Mouse (Mus musculus) cortical plate, adult 2 months (tissue): ENCODE measurements at regions not wholly inside any gene's neighbourhood (a gene's known extent, or its start where the extent isn't known, plus 50 kb on each side); places are given as distances from the start of the nearest gene placed in this dataset.

ENCODE experiments used
- H3K27ac ChIP-seq: fragments of 200-500 bp; 2 replicates; pipeline ENCODE4 v1.5.1; 2012; ENCODE audit warnings: low read length, control low read depth, inconsistent platforms; ENCODE audit not compliant: insufficient read depth
- H3K4me1 ChIP-seq: fragments of 200-500 bp; 2 replicates; pipeline ENCODE4 v1.6.1; 2011; ENCODE audit warnings: low read length; ENCODE audit not compliant: control insufficient read depth, insufficient read depth
- H3K4me3 ChIP-seq: fragments of 200-500 bp; 2 replicates; pipeline ENCODE4 v1.5.1; 2011; ENCODE audit warnings: mild to moderate bottlenecking, low read length, control low read depth; ENCODE audit not compliant: insufficient read depth
- CTCF ChIP-seq: fragments of 200-500 bp; IDR thresholded peaks from 2 replicates; pipeline ENCODE4 v1.5.1; 2011; ENCODE audit warnings: mild to moderate bottlenecking, control low read depth, low read length; ENCODE audit not compliant: insufficient read depth; ENCODE audit errors: extremely low read depth
- POLR2A ChIP-seq: fragments of 200-500 bp; IDR thresholded peaks from 2 replicates; pipeline ENCODE4 v1.6.1; 2011; ENCODE audit warnings: mild to moderate bottlenecking, low read length, control low read depth; ENCODE audit not compliant: insufficient read depth; ENCODE audit errors: extremely low read depth

DNA sequence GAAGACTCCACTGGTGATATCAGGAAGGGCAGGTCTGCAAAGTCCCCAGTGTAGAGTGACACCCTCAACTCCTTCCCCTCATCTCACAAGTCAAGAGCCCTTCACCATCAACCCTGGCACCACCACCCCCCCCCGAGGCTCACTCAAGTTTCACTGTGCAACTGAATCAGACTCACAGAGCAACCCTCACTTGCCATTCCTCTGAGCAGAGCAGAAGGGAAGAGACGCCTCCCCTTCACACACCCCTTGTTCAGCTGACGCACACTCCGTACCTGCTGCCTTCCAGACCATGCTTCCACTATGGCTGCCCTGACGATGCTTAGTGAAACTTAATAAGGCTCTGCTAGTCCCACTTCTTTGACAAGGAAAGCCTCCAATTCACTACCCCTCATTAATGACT, 174.4 kb upstream of the Irf2bp2 start:
- H3K4me3 ChIP-seq, result no peak overlapping the region
- no peaks in the 10 kb centered on the region for H3K4me1 ChIP-seq
- TF ChIP-seq POLR2A (no peak), CTCF (no peak)
- H3K27ac ChIP-seq, result no peak overlapping the region

DNA sequence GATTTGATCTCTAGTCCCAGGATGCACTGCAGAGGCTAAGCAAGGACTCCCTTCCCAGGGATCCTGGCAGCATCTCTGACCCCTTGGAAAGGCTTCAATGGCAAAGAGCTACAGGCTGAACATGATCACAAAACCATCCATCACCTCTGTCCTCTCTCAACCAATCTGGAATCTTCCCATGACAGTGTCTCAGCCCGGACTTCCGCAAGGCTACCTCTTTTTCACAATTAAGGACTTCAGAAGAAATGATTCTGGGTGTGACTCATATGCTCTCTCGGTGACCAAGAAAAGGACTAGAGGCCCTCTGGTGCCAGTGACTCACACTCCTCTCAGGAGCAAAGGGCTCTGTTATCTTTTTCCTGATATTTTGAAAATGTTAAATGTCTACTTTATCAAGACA, 173.6 kb upstream of the Irf2bp2 start:
- H3K4me3 ChIP-seq, result no peak overlapping the region
- TF ChIP-seq CTCF, result no peak
- no peak for TF ChIP-seq POLR2A
- H3K27ac ChIP-seq, result no peak overlapping the region
- H3K4me1 ChIP-seq, result no peaks in the 10 kb centered on the region

DNA sequence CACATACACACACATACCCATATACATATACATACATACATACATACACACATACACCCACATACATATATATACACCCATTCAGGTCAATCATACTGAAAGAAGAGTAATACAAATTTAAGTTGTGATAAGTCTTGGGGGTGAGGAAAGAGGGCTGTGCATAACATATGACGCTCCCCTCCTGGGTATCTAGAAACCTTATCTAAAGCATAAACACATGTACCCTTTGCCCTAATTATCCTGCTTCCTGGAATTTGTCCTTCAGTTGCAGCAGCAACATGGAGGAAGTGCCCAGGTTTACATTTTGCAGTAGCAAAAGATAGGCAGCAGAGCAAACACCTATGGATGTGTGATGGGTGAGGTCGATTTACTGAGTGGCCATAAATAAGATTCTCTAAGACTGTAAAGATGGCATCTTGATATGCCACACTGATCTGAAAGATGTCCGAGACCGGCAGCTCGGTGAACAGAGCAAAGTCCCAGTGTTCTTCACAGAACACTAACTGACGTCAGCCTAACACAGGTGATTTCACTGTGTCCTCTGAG, 172.0 kb upstream of the Irf2bp2 start:
- H3K4me3 ChIP-seq, result no peak overlapping the region
- TF ChIP-seq CTCF (no peak), POLR2A (no peak)
- no peaks in the 10 kb centered on the region for H3K4me1 ChIP-seq
- H3K27ac ChIP-seq, result no peak overlapping the region

DNA sequence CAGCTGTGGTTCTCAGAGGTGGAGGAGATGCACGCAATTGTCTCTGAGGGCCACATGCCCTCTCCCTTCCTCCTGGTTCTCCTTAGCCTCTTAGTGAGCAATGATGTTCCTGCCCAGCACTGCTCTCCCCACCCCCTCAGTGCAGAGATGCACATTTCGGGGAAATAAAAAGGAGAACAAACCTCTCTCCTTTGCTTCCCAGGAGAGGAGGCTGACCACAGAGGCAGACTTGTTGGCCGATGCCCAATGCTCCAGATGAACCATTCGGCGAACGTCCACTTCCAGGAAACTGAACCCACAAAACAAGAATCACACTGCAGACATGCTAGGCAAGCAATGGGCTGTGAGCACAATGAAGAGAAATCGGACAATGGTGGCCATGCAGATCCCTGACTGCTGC, 169.8 kb upstream of the Irf2bp2 start:
- Histone ChIP-seq H3K4me1 (peaks cover 1% of the 10 kb centered on the region; the same call in 1 of the 2 replicates), H3K4me3 (no peak overlapping the region), H3K27ac (no peak overlapping the region)
- no peak for TF ChIP-seq POLR2A
- TF ChIP-seq CTCF, result no peak

DNA sequence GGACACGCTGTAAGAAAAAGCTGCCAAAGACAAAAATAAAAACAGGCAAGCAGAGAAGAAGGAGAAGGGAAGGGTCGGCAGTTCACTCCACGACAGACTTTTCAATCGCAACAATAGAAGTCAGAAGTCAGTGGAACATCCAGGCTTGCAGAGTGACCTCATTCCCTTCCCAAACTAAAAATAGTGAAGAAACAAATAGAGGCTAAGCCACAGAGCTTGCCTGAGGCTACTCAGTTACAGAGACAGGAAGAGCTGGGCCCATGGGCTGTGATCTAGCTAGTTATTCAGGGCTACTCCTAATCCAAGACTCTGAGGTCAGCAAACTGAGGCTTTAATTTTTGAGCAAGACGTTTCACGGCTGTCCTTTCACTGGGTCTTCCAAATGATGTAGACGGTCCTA, 165.9 kb upstream of the Irf2bp2 start:
- Histone ChIP-seq H3K27ac (no peak overlapping the region), H3K4me3 (no peak overlapping the region), H3K4me1 (peaks cover 5% of the 10 kb centered on the region)
- TF ChIP-seq POLR2A (no peak), CTCF (no peak)

DNA sequence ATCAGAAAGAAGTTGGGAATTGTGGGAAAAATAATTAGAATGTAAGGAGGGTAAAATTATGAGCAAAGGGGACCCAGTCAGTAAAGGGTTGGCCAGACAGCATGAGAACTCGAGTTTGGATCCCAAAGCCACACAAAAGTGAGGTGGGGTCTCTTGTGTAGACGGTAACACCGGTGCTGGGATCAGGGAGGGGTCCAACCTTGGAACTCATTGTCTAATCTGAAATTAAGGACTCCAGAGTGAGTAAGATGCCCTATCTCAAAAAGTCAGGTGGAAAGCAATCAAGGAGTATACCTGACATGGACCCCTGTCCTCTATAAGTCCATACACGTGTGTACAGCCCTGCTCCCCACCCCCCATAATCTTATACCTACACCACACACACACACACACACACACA, 165.2 kb upstream of the Irf2bp2 start:
- Histone ChIP-seq H3K27ac (no peak overlapping the region), H3K4me3 (no peak overlapping the region), H3K4me1 (peaks cover 7% of the 10 kb centered on the region)
- TF ChIP-seq POLR2A, result no peak
- TF ChIP-seq CTCF, result no peak

DNA sequence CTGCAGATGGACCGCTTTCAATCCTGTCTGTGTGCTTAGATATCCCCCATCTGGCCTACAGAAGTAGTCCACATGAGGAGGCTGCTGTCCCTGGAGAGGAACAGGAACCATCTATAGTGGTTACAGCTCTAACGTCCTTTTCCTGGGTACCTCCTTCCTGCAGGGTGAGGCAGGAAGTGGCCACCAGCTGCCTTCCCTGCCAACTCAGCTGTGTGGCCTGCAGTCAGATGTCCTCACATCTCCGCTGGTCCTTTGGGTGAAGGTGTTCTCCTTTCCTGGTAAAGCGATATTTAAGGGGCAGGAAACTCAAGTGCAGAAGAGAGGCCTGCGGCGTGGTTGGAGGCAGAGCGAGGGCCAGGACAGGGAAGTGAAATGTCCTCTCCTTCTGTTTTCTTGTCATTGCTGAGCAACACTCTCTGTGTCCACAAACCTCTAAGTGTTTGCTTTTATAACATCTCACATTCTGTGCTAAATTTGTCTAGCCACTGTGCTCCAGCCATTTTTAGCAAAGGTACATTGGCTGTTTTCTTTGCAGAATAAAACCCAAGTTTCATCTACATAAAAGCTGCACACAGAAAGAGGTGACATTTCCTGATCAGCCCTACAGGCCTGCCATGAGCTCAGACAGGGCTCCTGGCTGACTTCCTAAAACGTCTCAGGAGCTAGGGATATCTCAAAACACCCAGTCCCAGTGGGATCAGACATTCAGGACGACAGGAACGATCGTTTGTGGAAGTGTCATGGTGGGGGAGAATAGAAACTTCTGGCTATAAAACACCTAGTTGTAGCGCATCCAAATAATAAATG, 164.4 kb upstream of the Irf2bp2 start:
- H3K27ac ChIP-seq, result peak overlapping the region; percentile 62
- TF ChIP-seq CTCF, result no peak
- no peak for TF ChIP-seq POLR2A
- H3K4me1 ChIP-seq, result peaks cover 10% of the 10 kb centered on the region
- H3K4me3 ChIP-seq, result no peak overlapping the region

DNA sequence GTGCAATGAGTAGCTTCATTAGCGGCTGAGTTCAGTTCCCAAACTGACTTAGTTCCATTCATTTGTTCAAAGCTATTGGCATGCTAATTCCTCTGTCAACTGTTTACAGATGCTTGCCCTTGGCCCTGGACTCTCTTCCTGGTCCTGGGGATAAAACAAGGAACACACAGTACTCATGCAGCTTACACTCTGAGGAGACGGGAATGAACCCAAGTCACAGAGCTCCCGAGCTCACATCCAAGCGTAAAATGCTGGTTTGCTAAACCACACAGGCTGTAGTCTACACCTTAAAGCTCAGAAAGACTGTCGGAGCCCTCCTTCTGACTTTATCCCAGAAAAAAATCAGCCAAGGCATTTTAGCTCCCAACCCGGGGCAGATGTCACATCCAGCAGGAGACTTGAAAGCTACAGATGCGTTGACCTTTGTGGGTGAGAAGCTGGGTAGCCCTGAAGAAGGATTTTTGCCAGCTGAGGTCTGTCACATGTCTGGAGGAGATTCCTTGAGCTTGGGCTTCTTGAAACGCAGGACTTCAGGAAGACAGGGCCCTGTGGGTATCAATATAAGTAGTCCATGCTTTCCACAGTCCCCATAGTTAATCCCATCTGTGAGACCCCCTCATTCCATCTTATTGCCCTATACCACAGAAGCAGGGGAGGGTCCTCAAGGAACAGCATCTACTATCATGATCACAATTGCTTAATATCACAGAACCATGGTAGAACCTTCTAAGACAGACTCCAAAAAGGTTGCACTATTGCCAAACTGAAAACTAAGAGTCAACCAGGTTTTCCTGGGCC, 162.7 kb upstream of the Irf2bp2 start:
- H3K4me3 ChIP-seq, result no peak overlapping the region
- TF ChIP-seq POLR2A (no peak), CTCF (no peak)
- peaks cover 13% of the 10 kb centered on the region for H3K4me1 ChIP-seq
- no peak overlapping the region for H3K27ac ChIP-seq

DNA sequence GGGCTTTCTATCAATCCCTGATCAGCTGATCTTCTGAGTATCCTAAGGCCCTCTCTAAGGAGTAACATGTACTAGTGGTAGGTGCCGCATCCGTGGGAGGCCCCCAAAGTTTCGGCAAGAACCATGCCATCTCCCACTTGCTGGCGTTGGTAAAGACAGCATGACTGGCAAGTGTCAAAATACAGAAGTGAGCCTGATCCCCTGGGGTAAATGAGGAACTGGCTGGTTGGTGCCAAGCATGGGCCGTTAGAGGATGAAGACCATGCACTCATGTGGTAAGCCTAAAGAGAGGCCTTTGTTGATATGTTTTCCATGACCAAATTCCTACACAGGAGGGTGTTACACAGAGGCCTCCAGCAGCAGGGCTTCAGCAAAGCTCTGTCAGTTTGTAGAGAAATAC, 161.9 kb upstream of the Irf2bp2 start:
- H3K4me3 ChIP-seq, result no peak overlapping the region
- peaks cover 13% of the 10 kb centered on the region for H3K4me1 ChIP-seq
- no peak overlapping the region for H3K27ac ChIP-seq
- TF ChIP-seq CTCF (no peak), POLR2A (no peak)

DNA sequence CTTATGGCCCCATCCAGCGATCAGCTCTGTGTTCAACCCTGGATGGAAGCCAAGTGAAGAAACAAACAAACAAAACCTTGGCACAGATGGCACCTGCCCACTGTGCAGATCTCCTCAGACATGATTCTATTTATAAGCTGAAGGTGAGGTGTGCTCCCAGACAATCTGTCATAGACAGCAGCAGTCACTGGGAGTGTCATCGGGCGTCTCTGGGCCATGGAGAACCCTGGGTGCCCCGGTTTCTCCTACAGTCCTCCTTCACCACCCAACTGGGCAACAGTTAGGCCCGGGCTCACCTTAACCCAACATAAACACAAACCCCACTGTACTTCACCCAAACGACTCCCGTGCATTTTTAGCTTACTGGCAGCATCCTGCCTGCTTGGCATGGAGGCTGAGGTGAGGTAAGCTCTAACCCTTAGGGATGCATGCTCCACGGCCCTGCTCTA, 160.6 kb upstream of the Irf2bp2 start:
- TF ChIP-seq CTCF (no peak), POLR2A (no peak)
- H3K4me3 ChIP-seq, result no peak overlapping the region
- H3K27ac ChIP-seq, result no peak overlapping the region
- H3K4me1 ChIP-seq, result peaks cover 13% of the 10 kb centered on the region
